Mouse (Mus musculus) left cerebral cortex, postnatal 36 days (tissue): Measurements from ENCODE around the gene Zfp622. TPM values are rescaled to one million over a fixed set of nuclear protein-coding genes. Genes with fewer than 3 reads are reported as not detected.

Source experiments
- microRNA-seq: library from miRNA; unstranded; fragments of <30 nt; microRNA quantifications from one replicate; pipeline ENCODE4 v1.2.0, GENCODE M21; 2022
- total RNA-seq, 2 experiments: library from RNA; stranded (reverse); gene quantifications; 2 replicates each; pipeline ENCODE4 v1.2.3; 2021

The Zfp622 gene
- total RNA-seq, 2 experiments from 2014 or later = 38.7 to 46.1 TPM

Small RNA genes lying within 50 kb of the gene (microRNA-seq; reads per million reads assigned to microRNA genes)
- not detected for gene Mir7212

Other genes with a start within 250 kb of the Zfp622 start
- gene Retreg1, start 141.2 kb upstream of the Zfp622 start, total RNA-seq = 10 to 100 TPM; 32.2 to 34.2 TPM